Mouse (Mus musculus): Measurements from ENCODE around the gene Inpp5f.
"Not testable (repeated sequence)": the region's sequence is repeated elsewhere in the genome, so short reads cannot be mapped to it uniquely, and the experiment has no call there.

Inpp5f gene

GRCm38 (mm10) chr7:128668831-128669230 is 57.7 kb downstream of the Inpp5f start:
- DNase-seq = no peak

DNA sequence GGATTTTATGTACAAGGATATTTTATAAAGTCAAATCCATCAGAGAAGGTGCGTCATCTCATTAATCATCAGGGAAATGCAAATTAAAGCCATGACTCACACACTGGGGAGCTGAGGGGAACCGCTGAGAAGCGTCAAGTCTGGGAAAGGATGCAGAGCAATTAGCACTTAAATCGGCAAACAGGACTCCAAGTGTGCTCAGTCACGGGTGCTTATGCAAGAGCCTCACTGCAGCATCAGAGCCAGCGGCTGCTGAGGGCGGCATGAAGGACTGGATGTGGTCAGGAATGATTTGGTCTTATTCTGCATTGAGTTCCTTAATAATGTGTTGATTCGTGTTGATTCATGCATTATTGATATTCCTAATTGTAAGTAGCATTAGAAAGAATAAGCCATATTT is 60.8 kb downstream of the Inpp5f start:
- no peak for DNase-seq

- DNase-seq = no peak
Observed at GRCm38 (mm10) chr7:128672408-128673010, 61.4 kb downstream of the Inpp5f start.

DNA sequence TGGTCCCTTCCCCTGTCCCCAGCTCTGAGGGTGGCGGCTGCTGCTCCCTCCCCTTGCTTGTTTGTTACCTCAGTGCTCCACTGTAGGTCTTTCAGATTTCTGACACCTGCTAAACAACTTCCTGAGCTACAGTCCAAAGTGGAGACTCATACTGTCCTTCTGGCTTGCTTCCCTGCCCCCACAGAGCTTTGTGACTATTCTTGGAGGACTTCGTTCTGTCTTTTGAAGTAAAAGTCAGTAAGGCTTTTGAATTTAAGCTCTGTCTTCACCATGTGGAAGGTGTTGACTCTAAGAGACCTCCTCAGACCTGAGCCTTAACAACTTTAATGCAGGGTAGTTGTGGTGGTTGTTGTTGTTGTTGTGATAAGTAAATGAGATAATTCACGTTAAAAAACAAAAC is 67.4 kb downstream of the Inpp5f start:
- DNase-seq = no peak

DNA sequence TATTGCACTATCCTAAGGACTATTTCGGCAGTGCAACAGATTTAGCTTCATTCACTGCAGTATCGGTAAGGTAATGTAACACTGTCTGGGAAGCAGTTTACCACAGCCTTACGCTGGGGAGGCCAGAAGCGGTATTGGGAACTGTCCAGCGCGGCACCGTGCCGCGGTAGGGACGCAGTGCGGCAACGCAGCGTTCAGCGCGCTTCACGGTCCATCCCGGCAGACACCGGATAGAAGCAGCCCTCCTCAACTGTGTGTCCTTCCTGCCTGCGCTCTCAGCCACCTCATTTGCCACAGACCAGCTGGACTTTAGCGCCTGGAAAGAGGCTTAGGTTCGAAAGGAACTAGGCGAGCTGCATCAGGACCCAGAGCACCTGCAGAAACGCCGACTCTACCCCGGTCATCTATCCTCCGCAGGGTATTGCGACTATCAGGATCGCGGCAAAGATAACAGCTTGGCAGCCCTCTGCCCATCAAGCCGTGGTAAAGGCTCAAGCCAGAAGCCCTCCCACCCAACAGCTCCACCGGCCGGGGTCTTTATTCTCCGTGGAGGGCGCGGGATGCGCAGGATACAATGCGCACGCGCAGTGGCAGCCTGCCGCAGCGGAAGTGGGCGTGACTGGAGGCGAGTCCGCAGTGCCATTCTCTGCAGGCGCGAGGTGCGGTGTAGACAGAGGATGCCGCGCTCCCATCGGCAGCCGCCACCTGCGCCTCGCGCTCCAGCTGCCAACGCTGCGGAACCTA is 76.9 kb downstream of the Inpp5f start:
- DNase-seq = peak; percentile 61

- DNase-seq = no peak
Observed at GRCm38 (mm10) chr7:128689347-128689746, 78.2 kb downstream of the Inpp5f start.

- DNase-seq = peak; percentile 81
Observed at GRCm38 (mm10) chr7:128690070-128690469, 78.9 kb downstream of the Inpp5f start.

DNA sequence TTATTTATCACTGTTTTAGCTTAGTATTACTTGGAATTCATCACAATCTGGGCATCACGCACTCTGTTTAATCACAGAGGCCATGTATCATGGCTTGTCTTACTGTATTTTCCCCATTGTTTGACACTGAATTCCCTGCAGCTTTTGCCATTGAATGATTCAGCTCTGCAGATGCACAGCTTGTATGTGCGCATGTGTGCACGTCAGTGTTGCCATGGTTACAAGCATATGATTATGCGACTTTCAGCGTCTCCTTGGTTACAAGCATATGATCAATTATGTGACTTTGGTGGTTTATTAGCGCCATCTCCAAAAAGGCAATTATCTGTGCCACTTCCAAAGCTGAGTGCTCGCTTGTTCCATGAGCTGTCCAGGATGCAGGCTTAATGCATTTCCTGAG is 79.7 kb downstream of the Inpp5f start:
- DNase-seq = no peak

DNA sequence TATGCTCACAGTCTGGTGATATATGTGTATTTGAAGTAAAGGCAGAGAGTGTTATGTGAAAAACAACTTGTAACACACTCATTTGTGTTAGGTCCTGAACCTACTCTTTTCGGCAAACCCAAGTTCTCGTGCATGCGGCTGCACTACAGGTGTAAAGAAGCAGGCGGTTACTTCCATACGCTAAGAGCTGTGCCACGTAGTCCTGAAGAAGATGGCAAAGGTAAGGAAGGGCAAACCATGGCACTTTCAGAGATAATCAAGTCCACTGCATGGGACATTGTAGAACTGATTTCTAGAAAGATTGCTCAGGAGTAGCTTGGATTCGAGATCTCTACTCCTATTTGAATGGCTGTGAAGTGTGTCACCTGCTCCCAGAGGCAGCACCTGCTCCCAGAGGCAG is 81.0 kb downstream of the Inpp5f start:
- no peak for DNase-seq

DNA sequence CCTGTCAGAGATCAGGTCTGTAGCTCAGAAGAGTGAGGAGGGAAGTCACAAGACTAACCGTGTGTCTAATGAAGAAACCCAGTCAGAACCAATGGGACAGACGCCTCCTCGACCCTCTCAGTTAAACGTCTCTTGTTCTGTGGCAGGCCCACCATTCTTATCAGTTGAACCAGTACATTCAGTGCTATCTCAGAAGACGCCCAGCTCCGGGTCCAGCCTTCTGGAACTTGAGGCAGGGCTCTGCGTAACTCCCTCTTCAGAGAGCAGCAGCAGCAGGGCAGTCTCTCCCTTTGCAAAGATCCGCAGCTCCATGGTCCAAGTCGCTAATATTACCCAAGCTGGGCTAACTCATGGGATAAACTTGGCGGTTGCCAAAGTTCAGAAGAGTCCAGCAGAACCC is 83.7 kb downstream of the Inpp5f start:
- no peak for DNase-seq

DNA sequence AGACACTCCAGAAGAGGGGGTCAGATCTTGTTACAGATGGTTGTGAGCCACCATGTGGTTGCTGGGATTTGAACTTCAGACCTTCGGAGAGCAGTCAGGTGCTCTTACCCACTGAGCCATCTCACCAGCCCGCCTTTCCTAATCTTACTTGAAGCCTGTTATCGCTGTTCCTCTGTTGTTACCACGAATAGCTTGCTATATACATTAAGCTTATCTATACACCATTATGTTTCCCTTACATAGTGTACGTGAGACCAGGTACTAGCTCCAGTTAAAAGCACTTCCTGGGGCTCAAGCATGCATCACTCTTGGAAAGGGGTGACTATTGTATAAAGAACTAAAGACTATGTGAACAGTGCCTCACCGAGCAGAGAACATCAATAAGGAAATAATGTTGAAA is 88.8 kb downstream of the Inpp5f start:
- DNase-seq = not testable (repeated sequence)

GRCm38 (mm10) chr7:128705735-128706134 is 94.6 kb downstream of the Inpp5f start:
- DNase-seq = peak; percentile 76

- DNase-seq = no peak
Observed at GRCm38 (mm10) chr7:128717991-128718390, 106.9 kb downstream of the Inpp5f start.

GRCm38 (mm10) chr7:128724761-128725160 is 113.6 kb downstream of the Inpp5f start:
- DNase-seq = peak; percentile 86

DNA sequence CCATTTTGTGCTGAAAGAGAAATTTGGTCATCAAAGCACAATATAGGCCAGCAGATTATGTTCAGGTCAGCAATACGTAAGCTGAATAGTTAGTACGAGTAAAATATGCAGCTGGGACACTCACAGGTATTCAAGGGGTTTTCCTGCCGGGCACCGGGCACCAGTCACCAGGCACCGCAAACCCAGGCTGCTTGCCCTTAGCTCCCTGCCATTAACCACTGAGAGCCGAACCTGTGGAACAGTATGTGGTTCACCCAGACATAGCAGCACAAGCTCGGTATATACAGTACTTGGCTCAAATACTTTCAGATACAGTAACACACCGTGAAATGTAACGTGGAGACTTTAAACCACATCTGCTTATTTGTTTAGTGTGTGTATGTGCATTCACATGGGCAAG is 114.1 kb downstream of the Inpp5f start:
- DNase-seq = no peak

GRCm38 (mm10) chr7:128726999-128727398 is 115.9 kb downstream of the Inpp5f start:
- no peak for DNase-seq

DNA sequence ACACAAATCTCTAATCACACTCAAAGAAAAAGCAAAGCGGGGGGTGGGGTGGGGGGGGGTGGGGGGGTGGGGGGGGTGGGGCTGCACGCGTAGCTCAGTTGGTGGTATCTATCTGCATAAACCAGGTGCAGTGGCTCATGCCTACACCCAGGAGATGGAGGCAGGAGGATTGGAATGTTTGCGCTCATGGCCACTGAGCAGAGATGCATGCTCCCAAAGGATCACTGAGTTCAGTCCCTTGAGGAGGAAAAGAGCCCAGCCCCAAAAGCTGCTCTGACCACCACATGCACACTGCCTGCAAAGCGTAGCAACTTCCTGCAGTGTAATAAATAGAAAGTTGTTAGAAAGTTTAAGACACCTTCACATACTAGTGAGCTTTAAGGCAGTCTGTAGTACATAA is 116.6 kb downstream of the Inpp5f start:
- no peak for DNase-seq

DNA sequence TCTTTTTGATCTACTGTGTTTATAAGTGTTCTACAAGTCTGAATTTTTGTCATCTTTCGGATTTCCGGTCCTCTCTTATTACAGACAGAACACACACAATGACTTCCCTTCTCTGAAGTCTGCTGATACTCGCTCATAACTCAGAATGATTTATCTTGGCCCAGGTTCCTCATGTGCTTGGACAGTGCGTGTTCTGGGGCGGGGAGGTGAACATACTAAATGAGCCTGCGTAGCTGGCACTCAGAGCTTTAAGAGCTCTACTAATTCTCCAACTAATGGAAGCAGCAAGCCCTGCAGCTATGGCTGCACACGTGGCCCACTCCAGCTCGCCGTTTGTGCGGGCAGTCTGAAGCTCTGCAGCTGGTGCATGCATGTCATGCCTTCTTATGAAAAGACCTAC is 117.6 kb downstream of the Inpp5f start:
- DNase-seq = peak; percentile 45

- DNase-seq = no peak
Observed at GRCm38 (mm10) chr7:128731585-128731984, 120.5 kb downstream of the Inpp5f start.

GRCm38 (mm10) chr7:128738041-128738440 is 126.9 kb downstream of the Inpp5f start:
- DNase-seq = no peak

GRCm38 (mm10) chr7:128739116-128739461 is 128.0 kb downstream of the Inpp5f start:
- DNase-seq = no peak

DNA sequence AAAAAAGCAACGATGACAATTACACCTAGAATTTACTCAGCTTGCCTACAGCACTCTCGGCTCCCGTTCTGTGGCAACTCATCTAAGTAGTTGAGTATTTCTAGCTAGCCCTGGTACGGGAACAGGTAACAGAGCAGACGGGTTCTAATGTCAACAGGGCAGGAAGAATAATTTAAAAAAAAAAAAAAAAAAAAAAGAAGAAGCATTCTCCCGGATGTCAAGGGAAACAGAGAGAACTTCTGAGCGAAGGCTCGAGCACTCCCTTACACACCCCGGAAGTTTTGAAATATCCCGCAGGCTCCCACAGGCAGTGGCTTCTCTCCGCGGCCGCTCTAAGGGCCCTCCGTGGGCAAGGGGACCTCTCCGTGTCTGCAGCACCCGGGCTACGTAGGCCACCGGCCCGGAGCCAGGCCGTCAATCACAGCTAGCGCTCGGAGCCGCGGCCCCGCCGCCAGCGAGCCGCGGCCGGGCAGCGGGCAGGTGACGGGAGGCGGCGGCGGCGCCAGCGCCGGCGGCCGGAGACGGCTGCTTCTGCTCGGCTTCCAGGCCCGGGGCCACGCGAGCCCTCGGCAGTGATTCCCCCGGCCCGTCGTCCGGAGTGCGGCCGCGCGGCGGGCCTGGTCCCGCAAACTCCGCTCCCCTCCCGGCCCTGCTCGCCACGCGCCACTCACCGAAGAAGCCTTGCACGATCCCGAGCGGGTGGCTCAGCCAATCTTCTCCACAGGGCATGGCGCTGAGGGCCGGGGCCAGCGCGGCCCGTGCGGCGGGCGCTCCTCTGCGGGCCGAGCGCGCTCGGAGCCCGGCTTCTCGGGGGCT is 128.5 kb downstream of the Inpp5f start:
- peak; percentile 57 for DNase-seq

DNA sequence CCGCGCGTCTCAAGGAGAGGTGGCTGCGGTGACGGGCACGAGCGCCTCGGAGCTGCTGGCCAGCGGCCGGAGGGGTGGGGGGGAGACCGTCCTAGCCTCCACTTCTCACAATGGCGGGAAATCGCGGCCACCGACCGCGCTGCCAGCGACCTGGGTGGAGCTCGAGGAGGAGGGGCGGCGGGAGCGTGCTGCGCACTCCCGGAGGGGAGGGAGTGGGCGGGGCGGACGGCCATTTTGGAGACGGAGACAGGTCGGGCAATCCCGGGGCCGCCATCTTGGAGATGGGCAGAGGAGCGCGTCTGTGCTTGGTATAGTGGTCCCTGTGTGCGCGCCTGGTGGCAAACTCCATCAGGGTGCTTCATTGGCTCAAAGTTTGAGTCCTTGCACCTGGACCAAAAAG is 129.2 kb downstream of the Inpp5f start, which contains the start of gene Mcmbp:
Gene Mcmbp, minus strand, starts transcription at position 162 of the 400 bp plus-strand sequence.
- DNase-seq = peak; percentile 98

- no peak for DNase-seq
Observed at GRCm38 (mm10) chr7:128743898-128744297, 132.8 kb downstream of the Inpp5f start.

Data from kidney, postnatal 14 days (tissue).